Mouse (Mus musculus) MEL (cell line): ENCODE data around the gene Gpr137. TPM values are rescaled to one million over a fixed set of nuclear protein-coding genes. Genes with fewer than 3 reads are reported as not detected.

Source experiments
- DNase-seq: peaks from one replicate; pipeline ENCODE4 v3.0.0; 2011; ENCODE audit warnings: low read depth, low spot score
- H3K27ac ChIP-seq: 2 replicates; pipeline ENCODE4 v1.5.1; 2012; ENCODE audit warnings: low read depth, mild to moderate bottlenecking, control low read depth, low read length, moderate library complexity; ENCODE audit not compliant: control insufficient read depth
- H3K27me3 ChIP-seq, 2 experiments: fragments of 150-350 bp in 1 of 2; sonication (generic) in 1 of 2; 2 replicates each; pipeline ENCODE4 v1.6.1; 2012; ENCODE audit warnings: low read length in 2 of 2, mild to moderate bottlenecking in 2 of 2, improper control_type of control experiment in 1 of 2, moderate library complexity in 1 of 2; ENCODE audit not compliant: insufficient read depth in 2 of 2, control insufficient read depth in 1 of 2
- H3K36me3 ChIP-seq, 2 experiments: 2 replicates each; pipeline ENCODE4 v1.6.1; 2012 to 2014; ENCODE audit warnings: low read length in 2 of 2, improper control_type of control experiment in 1 of 2, inconsistent platforms in 1 of 2, mild to moderate bottlenecking in 1 of 2; ENCODE audit not compliant: insufficient read depth in 2 of 2, control insufficient read depth in 1 of 2
- H3K4me1 ChIP-seq, 2 experiments: fragments of 150-350 bp in 1 of 2; sonication (generic) in 1 of 2; 2 replicates each; pipeline ENCODE4 v1.6.1; 2012; ENCODE audit warnings: low read length in 2 of 2, improper control_type of control experiment in 1 of 2, mild to moderate bottlenecking in 1 of 2; ENCODE audit not compliant: insufficient read depth in 2 of 2, control insufficient read depth in 1 of 2
- H3K4me3 ChIP-seq, 2 experiments: fragments of 150-350 bp in 1 of 2; sonication (generic) in 1 of 2; 2 replicates each; pipeline ENCODE4 v1.5.1; 2012; ENCODE audit warnings: low read depth in 2 of 2, low read length in 2 of 2, mild to moderate bottlenecking in 2 of 2, moderate library complexity in 2 of 2, control low read depth in 1 of 2, improper control_type of control experiment in 1 of 2; ENCODE audit not compliant: control insufficient read depth in 1 of 2, insufficient read depth in 1 of 2
- H3K79me2 ChIP-seq: 2 replicates; pipeline ENCODE4 v1.6.1; 2012; ENCODE audit warnings: mild to moderate bottlenecking, low read length, moderate library complexity; ENCODE audit not compliant: control insufficient read depth, poor library complexity, insufficient read depth
- H3K9ac ChIP-seq: 2 replicates; pipeline ENCODE4 v1.6.1; 2012; ENCODE audit warnings: low read depth, mild to moderate bottlenecking, control low read depth, low read length, moderate library complexity; ENCODE audit not compliant: control insufficient read depth, poor library complexity, severe bottlenecking
- H3K9me3 ChIP-seq: fragments of 150-350 bp; sonication (generic); replicated peaks from 2 replicates; pipeline ENCODE4 v1.6.1; 2012; ENCODE audit warnings: mild to moderate bottlenecking, low read length, improper control_type of control experiment, moderate library complexity; ENCODE audit not compliant: insufficient read depth
- EP300 ChIP-seq, 2 experiments: IDR thresholded peaks; 2 replicates each; pipeline ENCODE4 v1.6.1; 2011; ENCODE audit warnings: improper control_type of control experiment in 2 of 2, low read length in 2 of 2, low read depth in 1 of 2, mild to moderate bottlenecking in 1 of 2
- GATA1 ChIP-seq: IDR thresholded peaks from 2 replicates; pipeline ENCODE4 v1.6.1; 2011; ENCODE audit warnings: low read depth, low read length, improper control_type of control experiment
- MAFK ChIP-seq: IDR thresholded peaks from 2 replicates; pipeline ENCODE4 v1.6.1; 2011; ENCODE audit warnings: low read depth, mild to moderate bottlenecking, low read length, improper control_type of control experiment, borderline replicate concordance
- MAX ChIP-seq: IDR thresholded peaks from 2 replicates; pipeline ENCODE4 v1.6.1; 2011; ENCODE audit warnings: low read length, improper control_type of control experiment
- MEF2A ChIP-seq: IDR thresholded peaks from 2 replicates; pipeline ENCODE4 v1.6.1; 2014; ENCODE audit warnings: low read depth, mild to moderate bottlenecking, inconsistent platforms, low read length, improper control_type of control experiment; ENCODE audit not compliant: poor library complexity, insufficient replicate concordance, severe bottlenecking; ENCODE audit errors: extremely low read depth
- MYC ChIP-seq: IDR thresholded peaks from 2 replicates; pipeline ENCODE4 v1.6.1; 2011; ENCODE audit warnings: low read depth, mild to moderate bottlenecking, low read length, improper control_type of control experiment, moderate library complexity
- RAD21 ChIP-seq: IDR thresholded peaks from 2 replicates; pipeline ENCODE4 v1.6.1; 2011; ENCODE audit warnings: mild to moderate bottlenecking, low read depth, low read length, improper control_type of control experiment
- SIN3A ChIP-seq: IDR thresholded peaks from 2 replicates; pipeline ENCODE4 v1.6.1; 2012; ENCODE audit warnings: low read length, improper control_type of control experiment, inconsistent platforms
- TBP ChIP-seq: IDR thresholded peaks from 2 replicates; pipeline ENCODE4 v1.8.0; 2011; ENCODE audit warnings: low read depth, low read length, improper control_type of control experiment
- ZC3H11A ChIP-seq: IDR thresholded peaks from 2 replicates; pipeline ENCODE4 v1.6.1; 2012; ENCODE audit warnings: low read depth, mild to moderate bottlenecking, inconsistent platforms, low read length, improper control_type of control experiment
- ZKSCAN1 ChIP-seq: IDR thresholded peaks from 2 replicates; pipeline ENCODE4 v1.6.1; 2012; ENCODE audit warnings: low read depth, mild to moderate bottlenecking, inconsistent platforms, low read length, improper control_type of control experiment, moderate library complexity
- polyA plus RNA-seq, 2 experiments: library from polyadenylated mRNA; stranded (reverse) in 1 of 2; unstranded in 1 of 2; fragments of >175 nt in 1 of 2; fragments of >200 nt in 1 of 2; gene quantifications; 2 replicates each; pipeline versions ENCODE4 v1.2.1 to v1.2.4; 2012; ENCODE audit warnings: low replicate concordance in 2 of 2, low read depth in 1 of 2; ENCODE audit not compliant: insufficient read length in 2 of 2, insufficient read depth in 1 of 2, missing spikeins in 1 of 2
- total RNA-seq: library from RNA; depleted of rRNA; stranded (reverse); fragments of 300-350 nt; gene quantifications from 2 replicates; pipeline ENCODE4 v1.2.3, GENCODE M21; 2012

Gpr137 gene
- total and polyA plus RNA-seq, 3 experiments, result 27.1 to 35.3 TPM; not detected in 1

- no peak for TF ChIP-seq MEF2A
- TF ChIP-seq MAX, result peak; percentile 88
- TF ChIP-seq TBP, result peak; percentile 70
- peak in 1 of 2 experiments; percentile 67; a peak in 2 of 4 replicates for TF ChIP-seq EP300 (IDR thresholded peaks at IDR 0.05; ENCODE audit: low read depth in 1 of 2, low read length in 2 of 2)
Observed at GRCm38 (mm10) chr19:6909507-6910289, 32.6 kb downstream of the Gpr137 start, which contains the start of the genes Trmt112 and Prdx5 (continued).

GRCm38 (mm10) chr19:6909021-6909420 is 33.3 kb downstream of the Gpr137 start:
- peaks cover 0 to 8% of the 10 kb centered on the region in 2 experiments; a peak in 2 of 4 replicates for H3K4me1 ChIP-seq
- H3K36me3 ChIP-seq, result peaks cover 3 to 10% of the 10 kb centered on the region in 2 experiments
- no peak for TF ChIP-seq MYC
- no peak for TF ChIP-seq ZC3H11A
- no peak for TF ChIP-seq GATA1
- DNase-seq, result no peak
- peak overlapping the region; percentile 92 for H3K9ac ChIP-seq
- H3K9me3 ChIP-seq, result no peaks in the 10 kb centered on the region
- peaks cover 30% of the 10 kb centered on the region for H3K79me2 ChIP-seq
- H3K4me3 ChIP-seq, result peak overlapping the region; percentile 65 to 88
- H3K27ac ChIP-seq, result peak overlapping the region; percentile 99
- H3K27me3 ChIP-seq, result no peaks in the 10 kb centered on the region

GRCm38 (mm10) chr19:6907811-6908540 is 34.3 kb downstream of the Gpr137 start:
- DNase-seq, result no peak
- H3K9me3 ChIP-seq, result no peaks in the 10 kb centered on the region
- H3K27ac ChIP-seq, result no peak overlapping the region
- H3K4me1 ChIP-seq, result peaks cover 0 to 8% of the 10 kb centered on the region in 2 experiments; a peak in 2 of 4 replicates
- peaks cover 30% of the 10 kb centered on the region for H3K79me2 ChIP-seq
- H3K4me3 ChIP-seq, result peak overlapping the region; percentile 65 to 88
- peak overlapping the region; percentile 92 for H3K9ac ChIP-seq
- H3K27me3 ChIP-seq, result no peaks in the 10 kb centered on the region
- peaks cover 2 to 10% of the 10 kb centered on the region in 2 experiments for H3K36me3 ChIP-seq
- TF ChIP-seq MAX, result no peak
- TF ChIP-seq RAD21, result no peak
- no peak for TF ChIP-seq ZKSCAN1
- no peak for TF ChIP-seq MEF2A
- no peak for TF ChIP-seq SIN3A
- no peak for TF ChIP-seq MAFK
- no peak for TF ChIP-seq GATA1
